Mouse (Mus musculus) neural tube, embryonic 11.5 days (tissue): ENCODE results near the gene Lrig1. TPM values are rescaled to one million over a fixed set of nuclear protein-coding genes. Genes with fewer than 3 reads are reported as not detected.
"Not testable (repeated sequence)": the region's sequence is repeated elsewhere in the genome, so short reads cannot be mapped to it uniquely, and the experiment has no call there.

Experiments
- ATAC-seq: fragments of 200-750 bp; cut with Nextera tagmentation; 2 replicates; pipeline ENCODE4 v1.8.0; 2017; ENCODE audit warnings: moderate number of reproducible peaks, mild to moderate bottlenecking, moderate TSS enrichment, moderate library complexity; ENCODE audit not compliant: insufficient read depth, low FRiP score, low TSS enrichment
- DNase-seq: peaks from one replicate; pipeline ENCODE4 v3.0.0-alpha.2; 2015; ENCODE audit warnings: low spot score
- H3K27ac ChIP-seq: fragments of 300-500 bp; sonication (generic); 2 replicates; pipeline ENCODE4 v1.5.1; 2014; ENCODE audit warnings: low read depth, mild to moderate bottlenecking, low read length
- H3K27me3 ChIP-seq: fragments of 300-500 bp; sonication (generic); 2 replicates; pipeline ENCODE4 v1.6.1; 2014; ENCODE audit warnings: mild to moderate bottlenecking, low read length, mixed read lengths; ENCODE audit not compliant: control insufficient read depth, insufficient read depth
- H3K36me3 ChIP-seq: fragments of 300-500 bp; sonication (generic); 2 replicates; pipeline ENCODE4 v1.6.1; 2014; ENCODE audit warnings: mild to moderate bottlenecking, low read length, moderate library complexity, mixed read lengths; ENCODE audit not compliant: control insufficient read depth, insufficient read depth
- H3K4me1 ChIP-seq: fragments of 300-500 bp; sonication (generic); 2 replicates; pipeline ENCODE4 v1.6.1; 2014; ENCODE audit warnings: low read length, mixed read lengths; ENCODE audit not compliant: control insufficient read depth, insufficient read depth
- H3K4me2 ChIP-seq: fragments of 300-500 bp; sonication (generic); 2 replicates; pipeline ENCODE4 v1.6.1; 2014; ENCODE audit warnings: low read depth, mild to moderate bottlenecking, moderate library complexity
- H3K4me3 ChIP-seq: fragments of 300-500 bp; sonication (generic); 2 replicates; pipeline ENCODE4 v1.5.1; 2014; ENCODE audit warnings: low read depth, low read length
- H3K9ac ChIP-seq: fragments of 300-500 bp; sonication (generic); 2 replicates; pipeline ENCODE4 v1.6.1; 2014; ENCODE audit warnings: mild to moderate bottlenecking, low read length
- H3K9me3 ChIP-seq: fragments of 300-500 bp; sonication (generic); 2 replicates; pipeline ENCODE4 v1.6.1; 2016; ENCODE audit warnings: low read length; ENCODE audit not compliant: control insufficient read depth
- WGBS: fragments of 180-500 bp; shearing (Covaris S2); extraction: QIAGEN DNeasy Blood & Tissue Kit; methylation state at CpG from one replicate; pipeline ENCODE4 v1.1.7; 2014; 5-methylcytosine and 5-hydroxymethylcytosine counted together
- microRNA-seq: library from miRNA; unstranded; fragments of <30 nt; microRNA quantifications from one replicate; pipeline ENCODE4, GENCODE M21; 2016
- polyA plus RNA-seq: library from polyadenylated mRNA; unstranded; fragments of >200 nt; fragmentation: Nextera tagmentation; extraction: Ambion mirVana; gene quantifications from 2 replicates; pipeline ENCODE4 v1.2.1, GENCODE M21; 2014

The Lrig1 gene
- polyA plus RNA-seq, 1 experiment from 2014 or later, result 29.6 TPM

DNA sequence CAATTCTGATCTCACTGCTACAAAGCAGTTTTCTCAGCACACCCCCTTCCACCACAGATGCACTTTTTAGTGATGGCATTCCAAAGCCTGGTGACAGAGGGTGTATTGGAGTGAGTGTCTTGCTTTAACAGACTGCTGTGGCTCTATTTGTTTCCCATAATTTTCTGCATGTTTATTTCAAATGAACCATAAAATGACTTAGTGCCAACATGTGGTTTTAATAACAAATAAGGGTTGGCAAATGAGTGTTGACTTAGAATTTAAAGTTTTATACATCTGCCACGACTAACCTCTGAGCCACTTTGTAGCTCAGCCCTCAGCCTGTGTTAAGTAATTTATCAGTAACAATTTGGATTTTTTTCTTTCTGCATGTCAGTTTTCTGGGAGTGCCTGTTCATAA lies 138.6 kb downstream of the Lrig1 start:
- H3K9ac ChIP-seq, result no peak overlapping the region
- no peak overlapping the region for H3K4me3 ChIP-seq
- H3K9me3 ChIP-seq, result no peaks in the 10 kb centered on the region
- DNase-seq, result no peak
- H3K4me2 ChIP-seq, result no peak overlapping the region
- H3K36me3 ChIP-seq, result no peaks in the 10 kb centered on the region
- no peaks in the 10 kb centered on the region for H3K4me1 ChIP-seq
- no peaks in the 10 kb centered on the region for H3K27me3 ChIP-seq
- no peak overlapping the region for H3K27ac ChIP-seq
- WGBS, result 69% methylated on average over 1 of the region's 1 CpGs
- ATAC-seq, result no peak

GRCm38 (mm10) chr6:94560896-94561295 lies 139.1 kb downstream of the Lrig1 start:
- Histone ChIP-seq H3K9me3 (no peaks in the 10 kb centered on the region), H3K4me3 (no peak overlapping the region), H3K4me2 (no peak overlapping the region), H3K27ac (no peak overlapping the region), H3K27me3 (no peaks in the 10 kb centered on the region), H3K4me1 (no peaks in the 10 kb centered on the region), H3K36me3 (no peaks in the 10 kb centered on the region), H3K9ac (no peak overlapping the region)
- DNase-seq (no peak), ATAC-seq (no peak)
- WGBS, result 86% methylated on average over 1 of the region's 1 CpGs

DNA sequence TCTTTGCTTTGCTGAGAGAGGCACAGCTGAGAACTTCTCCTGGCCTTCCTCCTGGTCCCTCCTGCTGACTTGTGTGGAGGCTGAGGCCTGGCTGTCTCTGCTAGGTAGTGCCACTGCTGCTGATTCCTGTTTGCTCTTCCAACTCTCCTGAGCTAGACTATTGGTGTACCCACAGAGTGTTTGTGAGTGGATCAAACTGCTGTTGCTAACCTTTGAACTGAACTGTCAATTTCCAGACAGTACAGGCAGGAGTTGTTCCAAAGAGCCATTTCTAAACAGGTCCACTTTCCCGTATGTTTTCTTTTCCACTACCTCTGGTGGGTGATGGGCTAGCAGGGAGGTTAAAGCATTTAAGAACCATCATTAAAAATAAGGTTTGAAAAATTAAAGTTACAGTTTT lies 141.4 kb downstream of the Lrig1 start:
- WGBS, result 85% methylated on average over 1 of the region's 1 CpGs

More for the DNA sequence above, 141.4 kb downstream of the Lrig1 start:
- not testable (repeated sequence) for H3K27me3 ChIP-seq, DNase-seq, H3K4me3 ChIP-seq, H3K4me1 ChIP-seq, H3K9me3 ChIP-seq, H3K36me3 ChIP-seq, H3K27ac ChIP-seq, ATAC-seq, H3K4me2 ChIP-seq, H3K9ac ChIP-seq

Small RNAs within 50 kb of the gene (microRNA-seq; reads per million reads assigned to microRNA genes)
- gene Mir7041, result not detected

Other genes with a start within 250 kb of the Lrig1 start
- 7.6 and 8.2 TPM in 2 replicates for gene Slc25a26, start 199.8 kb downstream of the Lrig1 start, polyA plus RNA-seq